Mouse (Mus musculus): ENCODE measurements around the gene Slc29a3. TPM values are rescaled to one million over a fixed set of nuclear protein-coding genes. Genes with fewer than 3 reads are reported as not detected.
A peak's percentile ranks its signal among the peaks of the same experiment; 100 is the strongest.

Gene Slc29a3
- polyA plus RNA-seq (2012; rRNA removed) = 10.0 and 13.7 TPM in 2 replicates
- 10.4 and 10.6 TPM in 2 replicates for polyA plus RNA-seq (2014; fragmentation: Nextera tagmentation; extraction: Ambion mirVana)

- DNase-seq (ENCODE audit: low spot score) = peak; percentile 96
- Histone ChIP-seq H3K36me3 (ENCODE audit: control insufficient read depth, insufficient read depth, low read length) (0 out of 2 replicates have a peak, but pooled peaks cover 2% of the 10 kb centered on the region), H3K27ac (replicated peaks; ENCODE audit: low read depth, low read length) (peak within 1 kb of the TSS; percentile 40)
Measured at GRCm38 (mm10) chr10:60752040-60753020, at the start of gene Slc29a3. Gene Slc29a3 (minus strand): TSS chr10:60752794.

GRCm38 (mm10) chr10:60801898-60802412 is 49.4 kb upstream of the Slc29a3 start:
- WGBS = 49% methylated on average over 12 of the region's 12 CpGs
- DNase-seq (ENCODE audit: low spot score) = no peak
- Histone ChIP-seq H3K9me3 (ENCODE audit: control insufficient read depth, low read length) (no peaks in the 10 kb centered on the region), H3K4me1 (ENCODE audit: control insufficient read depth, insufficient read depth, low read length) (peaks cover 67% of the 10 kb centered on the region), H3K27ac (replicated peaks; ENCODE audit: low read depth, low read length) (no peak overlapping the region), H3K36me3 (ENCODE audit: control insufficient read depth, insufficient read depth, low read length) (no peaks in the 10 kb centered on the region), H3K9ac (ENCODE audit: low read depth, low read length, severe bottlenecking) (no peak overlapping the region), H3K4me2 (replicated peaks; ENCODE audit: low read depth, low read length, severe bottlenecking) (no peak overlapping the region), H3K27me3 (ENCODE audit: control insufficient read depth, insufficient read depth, low read length) (no peaks in the 10 kb centered on the region), H3K4me3 (replicated peaks; ENCODE audit: low read length) (no peak overlapping the region)
- no peak for ATAC-seq (ENCODE audit: low FRiP score, low read depth)
- TF ChIP-seq POLR2A (IDR thresholded peaks at IDR 0.05; ENCODE audit: borderline replicate concordance, extremely low read depth, insufficient read depth, insufficient read length) = no peak

More at GRCm38 (mm10) chr10:60752040-60753020, at the start of gene Slc29a3:
- H3K4me1 ChIP-seq (ENCODE audit: control insufficient read depth, insufficient read depth, low read length) = peaks cover 11% of the 10 kb centered on the region
- H3K9me3 ChIP-seq (ENCODE audit: control insufficient read depth, low read length) = no peaks in the 10 kb centered on the region
- H3K27me3 ChIP-seq (ENCODE audit: control insufficient read depth, insufficient read depth, low read length) = no peaks in the 10 kb centered on the region
- 13% methylated on average over 39 of the region's 41 CpGs for WGBS
- peak within 1 kb of the TSS; percentile 80 for H3K9ac ChIP-seq (ENCODE audit: low read depth, low read length, severe bottlenecking)
- peak within 1 kb of the TSS; percentile 63 for H3K4me2 ChIP-seq (replicated peaks; ENCODE audit: low read depth, low read length, severe bottlenecking)
- peak within 1 kb of the TSS; percentile 46 for H3K4me3 ChIP-seq (replicated peaks; ENCODE audit: low read length)
- peak; percentile 95 for ATAC-seq (ENCODE audit: low FRiP score, low read depth)
- peak; percentile 96; the same call in 1 of the 2 replicates for TF ChIP-seq POLR2A (IDR thresholded peaks at IDR 0.05; ENCODE audit: borderline replicate concordance, extremely low read depth, insufficient read depth, insufficient read length)

GRCm38 (mm10) chr10:60801168-60801897 is 48.7 kb upstream of the Slc29a3 start:
- H3K36me3 ChIP-seq (ENCODE audit: control insufficient read depth, insufficient read depth, low read length) = no peaks in the 10 kb centered on the region
- H3K4me1 ChIP-seq (ENCODE audit: control insufficient read depth, insufficient read depth, low read length) = peaks cover 67% of the 10 kb centered on the region
- no peak for TF ChIP-seq POLR2A (IDR thresholded peaks at IDR 0.05; ENCODE audit: borderline replicate concordance, extremely low read depth, insufficient read depth, insufficient read length)
- no peaks in the 10 kb centered on the region for H3K27me3 ChIP-seq (ENCODE audit: control insufficient read depth, insufficient read depth, low read length)
- H3K27ac ChIP-seq (replicated peaks; ENCODE audit: low read depth, low read length) = no peak overlapping the region
- H3K4me2 ChIP-seq (replicated peaks; ENCODE audit: low read depth, low read length, severe bottlenecking) = no peak overlapping the region
- WGBS = 39% methylated on average over 11 of the region's 11 CpGs
- no peak overlapping the region for H3K4me3 ChIP-seq (replicated peaks; ENCODE audit: low read length)
- H3K9ac ChIP-seq (ENCODE audit: low read depth, low read length, severe bottlenecking) = no peak overlapping the region
- no peaks in the 10 kb centered on the region for H3K9me3 ChIP-seq (ENCODE audit: control insufficient read depth, low read length)
- ATAC-seq (ENCODE audit: low FRiP score, low read depth) = no peak
- DNase-seq (ENCODE audit: low spot score) = no peak

- H3K36me3 ChIP-seq (ENCODE audit: control insufficient read depth, insufficient read depth, low read length) = no peaks in the 10 kb centered on the region
- peaks cover 67% of the 10 kb centered on the region for H3K4me1 ChIP-seq (ENCODE audit: control insufficient read depth, insufficient read depth, low read length)
- no peak overlapping the region for H3K4me3 ChIP-seq (replicated peaks; ENCODE audit: low read length)
- no peak for DNase-seq (ENCODE audit: low spot score)
- no peaks in the 10 kb centered on the region for H3K27me3 ChIP-seq (ENCODE audit: control insufficient read depth, insufficient read depth, low read length)
- TF ChIP-seq POLR2A (IDR thresholded peaks at IDR 0.05; ENCODE audit: borderline replicate concordance, extremely low read depth, insufficient read depth, insufficient read length) = no peak
- no peak for ATAC-seq (ENCODE audit: low FRiP score, low read depth)
- H3K27ac ChIP-seq (replicated peaks; ENCODE audit: low read depth, low read length) = no peak overlapping the region
- H3K9me3 ChIP-seq (ENCODE audit: control insufficient read depth, low read length) = no peaks in the 10 kb centered on the region
- H3K9ac ChIP-seq (ENCODE audit: low read depth, low read length, severe bottlenecking) = no peak overlapping the region
- 11% methylated on average over 18 of the region's 19 CpGs for WGBS
- no peak overlapping the region for H3K4me2 ChIP-seq (replicated peaks; ENCODE audit: low read depth, low read length, severe bottlenecking)
Measured at GRCm38 (mm10) chr10:60800295-60801167, 47.9 kb upstream of the Slc29a3 start.
